Mouse (Mus musculus) CD4-positive, CD25-positive, alpha-beta regulatory T cell, adult 2 months (primary cell): Measurements from ENCODE around the gene Hoxc10.

Experiments
- DNase-seq: peaks from one replicate; pipeline ENCODE4 v3.0.0-alpha.2; 2012; ENCODE audit warnings: low read depth, low spot score

The Hoxc10 gene

GRCm38 (mm10) chr15:102966776-102967311, at the start of gene Hoxc10:
TSS of gene Hoxc10 (plus strand) at chr15:102966796.
- DNase-seq, result no peak

- DNase-seq, result no peak
Measured at GRCm38 (mm10) chr15:102917972-102918572, 48.5 kb upstream of the Hoxc10 start.

- no peak for DNase-seq
Measured at GRCm38 (mm10) chr15:102918611-102919265, 47.9 kb upstream of the Hoxc10 start.

DNA sequence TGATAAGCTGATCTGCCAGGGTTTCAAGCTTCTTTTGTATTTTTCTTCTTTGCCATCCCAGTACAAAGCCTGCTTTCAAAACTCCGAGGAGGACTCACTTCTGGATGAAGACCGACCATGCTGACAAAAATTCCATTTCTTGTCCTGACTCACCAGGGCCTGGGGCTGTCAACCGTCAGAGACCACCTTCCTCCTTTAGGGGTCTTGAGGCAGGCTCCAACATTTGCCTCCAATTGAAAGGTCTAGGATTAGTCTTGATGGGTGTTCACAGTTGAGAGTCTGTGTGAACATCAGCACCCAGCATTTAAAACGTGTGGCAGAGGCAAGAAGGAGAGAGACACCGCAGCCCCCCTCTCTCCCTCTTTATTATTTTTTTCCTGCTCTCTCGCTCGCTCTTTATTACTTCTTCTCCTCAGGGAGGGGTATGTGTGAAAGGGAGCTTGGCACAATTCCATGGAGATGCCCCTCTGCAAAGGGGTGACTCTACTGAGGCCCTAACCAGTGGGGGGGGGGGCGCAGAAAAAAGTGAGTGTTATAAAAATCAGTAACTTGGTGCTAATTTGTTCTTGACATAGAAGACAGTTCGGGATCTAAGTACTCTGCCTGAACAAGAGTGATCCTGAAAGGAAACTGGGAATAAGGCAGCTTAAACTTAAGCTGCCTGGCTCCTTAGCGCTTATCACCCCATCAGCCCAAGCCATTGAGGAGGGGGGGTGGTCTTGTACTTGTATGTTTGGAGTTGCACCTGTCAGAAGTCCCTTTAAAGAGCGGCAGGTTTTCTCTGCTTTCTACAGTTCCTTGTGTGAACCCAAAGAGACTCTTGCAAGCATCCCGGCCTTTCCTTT, 47.0 kb upstream of the Hoxc10 start:
- DNase-seq, result no peak

- DNase-seq, result peak; percentile 29
Measured at GRCm38 (mm10) chr15:102920619-102921018, 46.0 kb upstream of the Hoxc10 start.

DNA sequence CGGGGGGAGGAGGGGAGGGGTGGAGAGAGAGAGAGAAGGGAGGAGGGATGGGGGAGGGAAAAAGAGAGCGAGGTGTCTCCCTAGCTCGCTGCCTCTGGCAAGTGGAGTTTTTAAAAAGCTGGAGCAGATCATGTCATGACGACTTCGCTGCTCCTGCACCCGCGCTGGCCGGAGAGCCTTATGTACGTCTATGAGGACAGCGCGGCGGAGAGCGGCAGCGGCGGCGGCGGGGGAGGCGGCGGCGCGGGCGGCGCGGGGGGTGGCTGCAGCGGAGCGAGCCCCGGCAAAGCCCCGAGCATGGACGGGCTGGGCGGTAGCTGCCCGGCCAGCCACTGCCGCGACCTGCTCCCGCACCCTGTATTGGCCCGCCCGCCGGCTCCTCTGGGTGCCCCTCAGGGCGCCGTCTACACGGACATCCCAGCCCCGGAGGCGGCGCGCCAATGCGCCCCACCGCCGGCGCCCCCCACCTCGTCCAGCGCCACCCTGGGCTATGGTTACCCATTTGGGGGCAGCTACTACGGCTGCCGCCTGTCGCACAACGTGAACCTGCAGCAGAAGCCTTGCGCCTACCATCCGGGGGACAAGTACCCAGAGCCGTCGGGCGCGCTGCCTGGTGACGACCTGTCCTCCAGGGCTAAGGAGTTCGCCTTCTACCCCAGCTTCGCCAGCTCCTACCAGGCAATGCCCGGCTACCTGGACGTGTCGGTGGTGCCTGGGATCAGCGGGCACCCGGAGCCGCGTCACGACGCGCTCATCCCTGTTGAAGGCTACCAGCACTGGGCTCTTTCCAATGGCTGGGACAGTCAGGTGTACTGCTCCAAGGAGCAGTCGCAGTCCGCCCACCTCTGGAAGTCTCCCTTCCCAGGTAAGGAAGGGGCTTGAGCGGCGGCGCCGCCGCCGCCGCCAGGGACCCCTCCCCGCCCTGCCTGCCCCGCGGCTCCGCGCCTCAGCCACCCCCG, 45.3 kb upstream of the Hoxc10 start, which contains the start of gene Hoxc13:
Hoxc13 (plus strand) TSS at position 51 of the 959 bp plus-strand sequence.
- no peak for DNase-seq

GRCm38 (mm10) chr15:102922012-102922362, 44.6 kb upstream of the Hoxc10 start:
- DNase-seq, result no peak

GRCm38 (mm10) chr15:102922636-102923500, 43.7 kb upstream of the Hoxc10 start:
- no peak for DNase-seq

GRCm38 (mm10) chr15:102927032-102927645, 39.5 kb upstream of the Hoxc10 start:
- no peak for DNase-seq

DNA sequence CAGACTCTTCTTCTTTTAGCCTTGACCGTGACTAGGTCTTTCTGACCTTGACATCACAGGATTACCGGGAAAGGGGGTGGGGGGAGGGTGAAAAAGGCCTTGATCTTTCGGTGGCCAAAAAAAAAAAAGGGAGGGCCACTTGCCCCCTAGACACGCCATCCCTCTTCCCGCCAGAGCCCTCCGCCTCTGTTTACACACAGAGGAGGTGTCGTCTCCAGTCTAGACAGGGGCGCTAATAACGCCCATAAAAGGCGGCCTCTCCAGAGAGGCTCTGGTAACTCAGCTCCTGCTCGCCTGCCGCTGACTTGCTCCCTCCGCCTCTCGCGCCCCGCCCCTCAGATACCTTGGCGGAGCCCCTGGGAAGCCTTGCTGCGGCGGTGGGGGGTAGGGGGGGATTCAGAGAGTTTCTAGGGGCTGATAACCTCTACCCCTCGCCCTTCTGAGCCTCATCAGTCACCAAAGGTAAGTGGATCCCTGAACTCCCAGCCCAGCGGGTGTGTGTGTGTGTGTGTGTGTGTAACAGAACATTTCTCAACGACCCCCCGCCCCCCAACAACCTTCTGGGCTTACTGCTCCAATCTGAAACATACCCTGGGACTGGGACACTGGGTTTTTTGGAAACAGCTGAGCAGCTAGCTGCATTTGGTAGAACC, 34.8 kb upstream of the Hoxc10 start:
- DNase-seq, result no peak

- no peak for DNase-seq
Measured at GRCm38 (mm10) chr15:102934438-102934837, 32.2 kb upstream of the Hoxc10 start.

DNA sequence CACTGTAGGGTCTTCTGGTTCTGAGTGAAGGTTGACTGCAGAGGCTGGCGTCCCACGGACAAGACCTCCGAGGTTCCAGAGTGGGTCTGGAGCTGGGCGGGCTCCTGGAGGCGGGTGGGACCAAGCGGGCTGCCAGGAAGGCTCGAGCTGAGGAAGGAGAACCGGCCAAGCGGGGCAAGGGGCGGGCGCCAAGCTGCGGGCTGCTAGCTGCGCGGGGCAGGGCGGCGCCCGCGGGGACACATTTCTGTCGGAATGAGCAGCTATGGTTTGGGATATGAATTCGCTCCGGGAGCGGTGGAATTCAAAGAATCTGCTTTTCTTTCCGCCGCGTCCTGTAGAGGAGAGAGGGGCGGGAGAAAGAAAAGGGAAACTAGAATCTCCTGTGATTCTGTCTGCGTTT, 31.7 kb upstream of the Hoxc10 start:
- no peak for DNase-seq

DNA sequence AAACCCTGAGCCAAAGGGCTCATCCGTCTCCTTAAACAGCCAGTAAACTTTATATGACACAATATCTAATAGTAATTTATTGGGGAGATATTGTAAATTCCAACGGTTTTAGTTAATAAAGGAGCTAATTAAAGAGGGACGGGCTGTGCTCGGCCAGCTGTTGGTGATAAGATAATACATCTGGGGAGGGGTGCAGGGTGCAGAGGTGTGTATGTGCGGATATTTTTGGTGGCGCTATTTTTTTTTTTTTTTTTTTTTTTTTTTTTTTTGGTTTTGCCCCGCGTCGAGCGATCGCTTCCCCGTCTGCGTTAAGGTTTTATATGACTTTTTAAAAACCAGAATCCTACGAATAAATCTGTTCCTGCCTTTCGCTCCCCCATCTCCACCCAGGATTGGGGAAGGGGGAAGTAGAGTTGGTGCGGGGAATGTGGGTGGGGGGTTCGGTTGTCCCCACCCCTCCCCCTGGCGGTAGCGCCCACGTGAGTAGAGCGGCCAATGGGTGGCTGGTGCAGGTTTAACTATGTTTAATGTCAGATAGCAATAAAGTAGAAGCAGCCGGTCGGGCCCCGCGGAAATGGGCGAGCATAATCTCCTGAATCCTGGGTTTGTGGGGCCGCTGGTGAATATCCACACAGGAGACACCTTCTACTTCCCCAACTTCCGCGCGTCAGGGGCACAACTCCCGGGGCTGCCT, 30.2 kb upstream of the Hoxc10 start, which contains the start of gene Hoxc12:
Hoxc12 (plus strand) TSS at position 479 of the 694 bp plus-strand sequence.
- no peak for DNase-seq

DNA sequence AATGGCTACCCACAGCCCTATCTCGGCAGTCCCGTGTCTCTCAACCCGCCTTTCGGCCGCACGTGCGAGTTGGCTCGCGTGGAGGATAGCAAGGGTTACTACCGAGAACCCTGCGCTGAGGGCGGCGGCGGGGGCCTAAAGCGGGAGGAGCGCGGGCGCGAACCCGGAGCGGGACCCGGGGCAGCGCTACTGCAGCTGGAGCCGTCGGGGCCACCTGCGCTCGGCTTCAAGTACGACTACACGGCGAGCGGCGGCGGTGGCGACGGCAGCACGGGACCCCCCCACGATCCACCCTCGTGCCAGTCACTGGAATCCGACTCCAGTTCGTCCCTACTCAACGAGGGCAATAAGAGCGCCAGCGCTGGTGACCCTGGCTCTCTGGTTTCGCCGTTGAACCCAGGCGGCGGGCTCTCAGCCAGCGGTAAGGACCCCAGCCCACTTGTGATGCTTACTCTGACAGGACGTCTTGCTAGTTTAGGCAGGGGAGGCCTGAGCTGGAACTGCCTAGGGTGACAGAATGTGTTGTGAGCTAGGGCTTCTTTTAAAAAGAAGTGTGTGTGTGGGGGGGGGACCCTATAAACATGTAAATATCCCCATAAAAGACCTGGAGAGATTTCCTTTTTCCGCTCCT, 29.4 kb upstream of the Hoxc10 start:
- no peak for DNase-seq

GRCm38 (mm10) chr15:102939256-102940155, 27.1 kb upstream of the Hoxc10 start:
- DNase-seq, result no peak

- no peak for DNase-seq
Measured at GRCm38 (mm10) chr15:102942739-102943467, 23.7 kb upstream of the Hoxc10 start.
